Mouse (Mus musculus): Measurements from ENCODE around the gene Ldhb.

Ldhb gene

DNA sequence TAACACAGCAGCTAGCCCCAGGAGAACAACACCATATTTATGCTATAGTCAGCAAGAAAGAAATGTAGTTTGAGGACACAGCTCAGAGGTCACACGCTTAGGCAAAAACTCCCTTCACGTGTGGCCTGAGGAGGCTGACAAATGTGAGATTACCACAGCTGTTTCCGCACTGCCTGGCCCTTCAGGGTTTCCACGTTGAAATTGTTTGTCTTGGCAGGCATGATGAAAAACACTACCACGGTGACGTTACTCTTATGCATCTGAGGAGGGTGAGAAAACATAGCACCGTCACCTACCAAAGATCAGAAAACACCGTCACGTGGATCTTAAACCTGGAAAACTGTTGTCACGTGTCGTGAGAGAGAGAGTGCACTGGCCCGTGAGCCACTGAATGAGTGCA lies 56.4 kb downstream of the Ldhb start:
- DNase-seq (ENCODE audit: inconsistent age in 2 of 2, low spot score in 1 of 2) = no peak

All from adrenal gland, adult (tissue).